Mouse (Mus musculus) MEL (cell line): ENCODE measurements around the gene Zmynd10. TPM values are rescaled to one million over a fixed set of nuclear protein-coding genes. Genes with fewer than 3 reads are reported as not detected.
A peak's percentile ranks its signal among the peaks of the same experiment; 100 is the strongest.

Experiments
- DNase-seq: peaks from one replicate; pipeline ENCODE4 v3.0.0; 2011; ENCODE audit warnings: low read depth, low spot score
- H3K27ac ChIP-seq: 2 replicates; pipeline ENCODE4 v1.5.1; 2012; ENCODE audit warnings: low read depth, mild to moderate bottlenecking, control low read depth, low read length, moderate library complexity; ENCODE audit not compliant: control insufficient read depth
- H3K27me3 ChIP-seq, 2 experiments: fragments of 150-350 bp in 1 of 2; sonication (generic) in 1 of 2; 2 replicates each; pipeline ENCODE4 v1.6.1; 2012; ENCODE audit warnings: low read length in 2 of 2, mild to moderate bottlenecking in 2 of 2, improper control_type of control experiment in 1 of 2, moderate library complexity in 1 of 2; ENCODE audit not compliant: insufficient read depth in 2 of 2, control insufficient read depth in 1 of 2
- H3K36me3 ChIP-seq, 2 experiments: 2 replicates each; pipeline ENCODE4 v1.6.1; 2012 to 2014; ENCODE audit warnings: low read length in 2 of 2, improper control_type of control experiment in 1 of 2, inconsistent platforms in 1 of 2, mild to moderate bottlenecking in 1 of 2; ENCODE audit not compliant: insufficient read depth in 2 of 2, control insufficient read depth in 1 of 2
- H3K4me1 ChIP-seq, 2 experiments: fragments of 150-350 bp in 1 of 2; sonication (generic) in 1 of 2; 2 replicates each; pipeline ENCODE4 v1.6.1; 2012; ENCODE audit warnings: low read length in 2 of 2, improper control_type of control experiment in 1 of 2, mild to moderate bottlenecking in 1 of 2; ENCODE audit not compliant: insufficient read depth in 2 of 2, control insufficient read depth in 1 of 2
- H3K4me3 ChIP-seq, 2 experiments: fragments of 150-350 bp in 1 of 2; sonication (generic) in 1 of 2; 2 replicates each; pipeline ENCODE4 v1.5.1; 2012; ENCODE audit warnings: low read depth in 2 of 2, low read length in 2 of 2, mild to moderate bottlenecking in 2 of 2, moderate library complexity in 2 of 2, control low read depth in 1 of 2, improper control_type of control experiment in 1 of 2; ENCODE audit not compliant: control insufficient read depth in 1 of 2, insufficient read depth in 1 of 2
- H3K79me2 ChIP-seq: 2 replicates; pipeline ENCODE4 v1.6.1; 2012; ENCODE audit warnings: mild to moderate bottlenecking, low read length, moderate library complexity; ENCODE audit not compliant: control insufficient read depth, poor library complexity, insufficient read depth
- H3K9ac ChIP-seq: 2 replicates; pipeline ENCODE4 v1.6.1; 2012; ENCODE audit warnings: low read depth, mild to moderate bottlenecking, control low read depth, low read length, moderate library complexity; ENCODE audit not compliant: control insufficient read depth, poor library complexity, severe bottlenecking
- H3K9me3 ChIP-seq: fragments of 150-350 bp; sonication (generic); replicated peaks from 2 replicates; pipeline ENCODE4 v1.6.1; 2012; ENCODE audit warnings: mild to moderate bottlenecking, low read length, improper control_type of control experiment, moderate library complexity; ENCODE audit not compliant: insufficient read depth
- CHD1 ChIP-seq: IDR thresholded peaks from 2 replicates; pipeline ENCODE4 v1.6.1; 2012; ENCODE audit warnings: low read depth, mild to moderate bottlenecking, inconsistent platforms, low read length, improper control_type of control experiment
- CHD2 ChIP-seq: IDR thresholded peaks from 2 replicates; pipeline ENCODE4 v1.6.1; 2011; ENCODE audit warnings: low read length, improper control_type of control experiment
- E2F4 ChIP-seq: IDR thresholded peaks from 2 replicates; pipeline ENCODE4 v1.6.1; 2011; ENCODE audit warnings: low read depth, low read length, improper control_type of control experiment, borderline replicate concordance
- ELF1 ChIP-seq: IDR thresholded peaks from 2 replicates; pipeline ENCODE4 v1.6.1; 2014; ENCODE audit warnings: low read depth, mild to moderate bottlenecking, inconsistent platforms, low read length, improper control_type of control experiment, moderate library complexity
- GATA1 ChIP-seq: IDR thresholded peaks from 2 replicates; pipeline ENCODE4 v1.6.1; 2011; ENCODE audit warnings: low read depth, low read length, improper control_type of control experiment
- POLR2AphosphoS2 ChIP-seq: IDR thresholded peaks from 2 replicates; pipeline ENCODE4 v1.6.1; 2011; ENCODE audit warnings: low read length, improper control_type of control experiment
- RCOR1 ChIP-seq: IDR thresholded peaks from 2 replicates; pipeline ENCODE4 v1.6.1; 2012; ENCODE audit warnings: low read depth, mild to moderate bottlenecking, inconsistent platforms, low read length, improper control_type of control experiment
- SIN3A ChIP-seq: IDR thresholded peaks from 2 replicates; pipeline ENCODE4 v1.6.1; 2012; ENCODE audit warnings: low read length, improper control_type of control experiment, inconsistent platforms
- TAL1 ChIP-seq: IDR thresholded peaks from 2 replicates; pipeline ENCODE4 v1.6.1; 2012; ENCODE audit warnings: mild to moderate bottlenecking, inconsistent platforms, low read length, moderate library complexity, mixed read lengths
- polyA plus RNA-seq, 2 experiments: library from polyadenylated mRNA; stranded (reverse) in 1 of 2; unstranded in 1 of 2; fragments of >175 nt in 1 of 2; fragments of >200 nt in 1 of 2; gene quantifications; 2 replicates each; pipeline versions ENCODE4 v1.2.1 to v1.2.4; 2012; ENCODE audit warnings: low replicate concordance in 2 of 2, low read depth in 1 of 2; ENCODE audit not compliant: insufficient read length in 2 of 2, insufficient read depth in 1 of 2, missing spikeins in 1 of 2
- total RNA-seq: library from RNA; depleted of rRNA; stranded (reverse); fragments of 300-350 nt; gene quantifications from 2 replicates; pipeline ENCODE4 v1.2.3, GENCODE M21; 2012

Zmynd10 gene
- total and polyA plus RNA-seq, 3 experiments = 0.31 to 0.85 TPM; not detected in 1

GRCm38 (mm10) chr9:107555031-107555457 lies 7.9 kb downstream of the Zmynd10 start:
- peak; percentile 25; the same call in 1 of the 2 replicates for TF ChIP-seq SIN3A
- no peak for TF ChIP-seq POLR2AphosphoS2
- no peak for TF ChIP-seq E2F4
- TF ChIP-seq CHD2 = no peak
- peak; percentile 55; the same call in 1 of the 2 replicates for TF ChIP-seq RCOR1
- Histone ChIP-seq H3K9me3 (no peaks in the 10 kb centered on the region), H3K27me3 (no peaks in the 10 kb centered on the region), H3K79me2 (peaks cover 35% of the 10 kb centered on the region), H3K9ac (peak overlapping the region; percentile 94), H3K4me1 (peaks cover 10 to 33% of the 10 kb centered on the region in 2 experiments), H3K36me3 (peaks cover 7 to 29% of the 10 kb centered on the region in 2 experiments; a peak in 3 of 4 replicates), H3K27ac (peak overlapping the region; percentile 90), H3K4me3 (peak overlapping the region; percentile 82 to 91)
- DNase-seq = peak; percentile 84

DNA sequence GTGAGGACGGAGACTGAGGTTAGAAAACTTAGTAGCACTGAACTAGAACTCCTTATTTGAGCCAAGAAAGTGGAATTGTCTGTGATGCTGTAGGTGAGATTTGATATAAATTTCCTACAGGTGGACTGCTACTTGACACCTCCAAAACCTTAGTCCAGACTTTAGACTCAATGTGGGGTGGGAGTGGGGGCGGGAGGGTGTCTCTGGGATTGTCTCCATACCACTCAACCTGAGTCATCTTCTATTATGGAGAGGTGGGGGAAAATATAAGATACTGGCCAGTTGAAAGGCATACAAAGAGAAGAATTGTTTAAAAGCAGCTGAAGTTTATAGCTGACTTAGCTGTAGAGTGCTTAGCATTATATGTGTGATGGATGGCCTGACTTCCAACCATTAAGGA lies 8.6 kb downstream of the Zmynd10 start:
- Histone ChIP-seq H3K4me3 (peak overlapping the region; percentile 82 to 91), H3K27me3 (no peaks in the 10 kb centered on the region), H3K36me3 (peaks cover 10 to 29% of the 10 kb centered on the region in 2 experiments; a peak in 3 of 4 replicates), H3K27ac (peak overlapping the region; percentile 90), H3K79me2 (peaks cover 35% of the 10 kb centered on the region), H3K9me3 (no peaks in the 10 kb centered on the region), H3K9ac (peak overlapping the region; percentile 94), H3K4me1 (peaks cover 10 to 33% of the 10 kb centered on the region in 2 experiments)
- TF ChIP-seq CHD1 (0 out of 2 replicates have a peak, but pooled peaks have one; percentile 22), GATA1 (no peak)
- DNase-seq = no peak

DNA sequence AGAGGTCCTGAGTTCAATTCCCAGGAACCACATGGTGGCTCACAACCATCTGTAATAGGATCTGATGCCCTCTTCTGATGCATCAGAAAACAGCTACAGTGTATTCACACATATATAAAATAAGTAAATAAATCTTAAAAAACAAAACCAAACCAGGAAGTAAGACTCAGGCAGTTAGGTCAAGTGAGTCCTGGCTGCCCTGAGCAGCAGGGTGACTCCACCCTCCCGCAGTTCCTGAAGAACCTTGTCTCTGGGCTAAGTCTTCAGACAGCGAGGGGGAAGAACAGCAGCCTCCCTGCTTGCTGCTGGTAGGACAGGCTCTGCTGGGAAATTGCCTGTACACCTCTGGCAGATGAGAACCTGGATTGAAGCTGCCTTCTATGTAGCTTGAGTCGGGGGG lies 9.2 kb downstream of the Zmynd10 start:
- peak; percentile 50 for DNase-seq
- peak overlapping the region; percentile 20 to 82; a peak in 3 of 4 replicates for H3K4me3 ChIP-seq
- H3K4me1 ChIP-seq = peaks cover 10 to 28% of the 10 kb centered on the region in 2 experiments
- peak overlapping the region; percentile 40 for H3K27ac ChIP-seq
- no peaks in the 10 kb centered on the region for H3K27me3 ChIP-seq
- peak overlapping the region; percentile 94 for H3K9ac ChIP-seq
- H3K9me3 ChIP-seq = no peaks in the 10 kb centered on the region
- H3K79me2 ChIP-seq = peaks cover 35% of the 10 kb centered on the region
- TF ChIP-seq TAL1 (no peak), ELF1 (peak; percentile 70)
- peaks cover 10 to 29% of the 10 kb centered on the region in 2 experiments; a peak in 3 of 4 replicates for H3K36me3 ChIP-seq
